Mouse (Mus musculus) neural tube, embryonic 11.5 days (tissue): Measurements from ENCODE around the gene Slc29a3. TPM values are rescaled to one million over a fixed set of nuclear protein-coding genes. Genes with fewer than 3 reads are reported as not detected.

Experiments
- ATAC-seq: fragments of 200-750 bp; cut with Nextera tagmentation; 2 replicates; pipeline ENCODE4 v1.8.0; 2017; ENCODE audit warnings: moderate number of reproducible peaks, mild to moderate bottlenecking, moderate TSS enrichment, moderate library complexity; ENCODE audit not compliant: insufficient read depth, low FRiP score, low TSS enrichment
- DNase-seq: peaks from one replicate; pipeline ENCODE4 v3.0.0-alpha.2; 2015; ENCODE audit warnings: low spot score
- H3K27ac ChIP-seq: fragments of 300-500 bp; sonication (generic); 2 replicates; pipeline ENCODE4 v1.5.1; 2014; ENCODE audit warnings: low read depth, mild to moderate bottlenecking, low read length
- H3K27me3 ChIP-seq: fragments of 300-500 bp; sonication (generic); 2 replicates; pipeline ENCODE4 v1.6.1; 2014; ENCODE audit warnings: mild to moderate bottlenecking, low read length, mixed read lengths; ENCODE audit not compliant: control insufficient read depth, insufficient read depth
- H3K36me3 ChIP-seq: fragments of 300-500 bp; sonication (generic); 2 replicates; pipeline ENCODE4 v1.6.1; 2014; ENCODE audit warnings: mild to moderate bottlenecking, low read length, moderate library complexity, mixed read lengths; ENCODE audit not compliant: control insufficient read depth, insufficient read depth
- H3K4me1 ChIP-seq: fragments of 300-500 bp; sonication (generic); 2 replicates; pipeline ENCODE4 v1.6.1; 2014; ENCODE audit warnings: low read length, mixed read lengths; ENCODE audit not compliant: control insufficient read depth, insufficient read depth
- H3K4me2 ChIP-seq: fragments of 300-500 bp; sonication (generic); 2 replicates; pipeline ENCODE4 v1.6.1; 2014; ENCODE audit warnings: low read depth, mild to moderate bottlenecking, moderate library complexity
- H3K4me3 ChIP-seq: fragments of 300-500 bp; sonication (generic); 2 replicates; pipeline ENCODE4 v1.5.1; 2014; ENCODE audit warnings: low read depth, low read length
- H3K9ac ChIP-seq: fragments of 300-500 bp; sonication (generic); 2 replicates; pipeline ENCODE4 v1.6.1; 2014; ENCODE audit warnings: mild to moderate bottlenecking, low read length
- H3K9me3 ChIP-seq: fragments of 300-500 bp; sonication (generic); 2 replicates; pipeline ENCODE4 v1.6.1; 2016; ENCODE audit warnings: low read length; ENCODE audit not compliant: control insufficient read depth
- WGBS: fragments of 180-500 bp; shearing (Covaris S2); extraction: QIAGEN DNeasy Blood & Tissue Kit; methylation state at CpG from one replicate; pipeline ENCODE4 v1.1.7; 2014; 5-methylcytosine and 5-hydroxymethylcytosine counted together
- polyA plus RNA-seq: library from polyadenylated mRNA; unstranded; fragments of >200 nt; fragmentation: Nextera tagmentation; extraction: Ambion mirVana; gene quantifications from 2 replicates; pipeline ENCODE4 v1.2.1, GENCODE M21; 2014

The Slc29a3 gene
- polyA plus RNA-seq, 1 experiment from 2014 or later = 10.4 TPM

GRCm38 (mm10) chr10:60739619-60740363, 12.8 kb downstream of the Slc29a3 start:
- Histone ChIP-seq H3K4me2 (no peak overlapping the region), H3K9me3 (no peaks in the 10 kb centered on the region), H3K36me3 (no peaks in the 10 kb centered on the region), H3K4me1 (no peaks in the 10 kb centered on the region), H3K27me3 (no peaks in the 10 kb centered on the region), H3K27ac (no peak overlapping the region), H3K9ac (no peak overlapping the region), H3K4me3 (no peak overlapping the region)
- DNase-seq (no peak), ATAC-seq (no peak)
- 86% methylated on average over 4 of the region's 4 CpGs for WGBS

GRCm38 (mm10) chr10:60737886-60738640, 14.5 kb downstream of the Slc29a3 start:
- 87% methylated on average over 8 of the region's 9 CpGs for WGBS
- Histone ChIP-seq H3K27ac (no peak overlapping the region), H3K4me3 (no peak overlapping the region), H3K4me2 (no peak overlapping the region), H3K9me3 (no peaks in the 10 kb centered on the region), H3K4me1 (no peaks in the 10 kb centered on the region), H3K9ac (no peak overlapping the region), H3K27me3 (no peaks in the 10 kb centered on the region), H3K36me3 (no peaks in the 10 kb centered on the region)
- DNase-seq = no peak
- no peak for ATAC-seq

GRCm38 (mm10) chr10:60737169-60737728, 15.3 kb downstream of the Slc29a3 start:
- Histone ChIP-seq H3K9ac (no peak overlapping the region), H3K4me1 (no peaks in the 10 kb centered on the region; the same call in 1 of the 2 replicates), H3K4me2 (no peak overlapping the region), H3K4me3 (no peak overlapping the region), H3K27ac (no peak overlapping the region), H3K27me3 (no peaks in the 10 kb centered on the region), H3K36me3 (no peaks in the 10 kb centered on the region), H3K9me3 (no peaks in the 10 kb centered on the region)
- ATAC-seq (no peak), DNase-seq (no peak)
- 73% methylated on average over 11 of the region's 11 CpGs for WGBS

DNA sequence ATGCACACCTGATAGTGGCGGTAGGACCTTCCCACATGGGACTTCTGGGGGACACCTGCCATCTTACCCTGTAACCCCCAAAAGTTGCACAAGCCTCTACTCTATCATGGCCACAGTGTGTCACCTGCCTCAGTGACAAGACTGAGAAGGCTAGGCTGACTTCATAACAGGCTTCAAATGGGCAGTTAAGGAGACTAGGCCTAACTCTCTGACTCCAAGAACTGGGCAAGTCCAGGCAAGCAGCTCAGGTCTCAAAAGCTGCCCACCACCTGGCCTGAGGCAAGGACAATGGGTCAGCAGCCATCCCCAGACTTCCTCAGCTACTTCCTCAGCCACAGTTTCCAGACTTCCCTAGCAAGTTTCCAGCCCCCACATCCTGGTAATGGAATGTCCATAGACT, 16.9 kb downstream of the Slc29a3 start:
- H3K9me3 ChIP-seq = no peaks in the 10 kb centered on the region
- no peaks in the 10 kb centered on the region; the same call in 1 of the 2 replicates for H3K4me1 ChIP-seq
- 100% methylated on average over 1 of the region's 1 CpGs for WGBS
- no peaks in the 10 kb centered on the region for H3K36me3 ChIP-seq
- no peak for ATAC-seq
- H3K4me2 ChIP-seq = no peak overlapping the region
- no peak overlapping the region for H3K9ac ChIP-seq
- H3K4me3 ChIP-seq = no peak overlapping the region
- no peak overlapping the region for H3K27ac ChIP-seq
- no peaks in the 10 kb centered on the region for H3K27me3 ChIP-seq
- no peak for DNase-seq

DNA sequence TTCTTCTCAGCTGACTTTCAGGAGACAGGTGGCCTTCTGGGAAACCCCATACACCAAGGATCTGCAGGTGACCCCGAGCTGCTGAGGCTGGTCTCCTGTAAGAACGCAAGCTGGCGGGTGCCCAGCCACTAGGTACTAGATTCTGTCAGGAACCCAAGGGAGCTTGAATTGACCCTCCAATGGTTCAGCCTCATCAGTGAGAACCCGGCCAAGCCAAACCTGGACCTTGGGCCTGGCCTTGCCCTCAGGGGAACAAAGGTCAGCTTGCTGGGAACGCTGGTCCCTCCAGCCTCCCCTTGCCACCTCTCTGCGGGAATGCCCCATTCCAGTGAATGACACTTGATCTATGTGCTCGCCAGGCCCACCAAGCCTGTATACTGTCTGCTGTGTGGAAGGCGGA, 19.1 kb downstream of the Slc29a3 start:
- 70% methylated on average over 8 of the region's 8 CpGs for WGBS
- H3K36me3 ChIP-seq = no peaks in the 10 kb centered on the region

GRCm38 (mm10) chr10:60732397-60732861, 20.2 kb downstream of the Slc29a3 start:
- no peak overlapping the region for H3K27ac ChIP-seq
- no peak overlapping the region for H3K4me2 ChIP-seq
- WGBS = 60% methylated on average over 2 of the region's 2 CpGs
- ATAC-seq = no peak
- H3K36me3 ChIP-seq = no peaks in the 10 kb centered on the region
- no peak for DNase-seq
- no peak overlapping the region for H3K4me3 ChIP-seq
- no peaks in the 10 kb centered on the region; the same call in 1 of the 2 replicates for H3K4me1 ChIP-seq
- H3K9ac ChIP-seq = no peak overlapping the region
- no peaks in the 10 kb centered on the region for H3K27me3 ChIP-seq
- no peaks in the 10 kb centered on the region for H3K9me3 ChIP-seq

More for the DNA sequence above, 19.1 kb downstream of the Slc29a3 start:
- no peak for DNase-seq
- H3K9ac ChIP-seq = no peak overlapping the region
- no peak overlapping the region for H3K4me2 ChIP-seq
- no peaks in the 10 kb centered on the region; the same call in 1 of the 2 replicates for H3K4me1 ChIP-seq
- H3K27me3 ChIP-seq = no peaks in the 10 kb centered on the region
- H3K4me3 ChIP-seq = no peak overlapping the region
- no peaks in the 10 kb centered on the region for H3K9me3 ChIP-seq
- H3K27ac ChIP-seq = no peak overlapping the region
- no peak for ATAC-seq

GRCm38 (mm10) chr10:60731742-60732141, 20.9 kb downstream of the Slc29a3 start:
- no peak for ATAC-seq
- Histone ChIP-seq H3K27me3 (no peaks in the 10 kb centered on the region), H3K36me3 (no peaks in the 10 kb centered on the region), H3K9me3 (no peaks in the 10 kb centered on the region), H3K9ac (no peak overlapping the region), H3K4me1 (no peaks in the 10 kb centered on the region; the same call in 1 of the 2 replicates), H3K4me3 (no peak overlapping the region), H3K4me2 (no peak overlapping the region), H3K27ac (no peak overlapping the region)
- WGBS = 51% methylated on average over 5 of the region's 5 CpGs
- DNase-seq = no peak

DNA sequence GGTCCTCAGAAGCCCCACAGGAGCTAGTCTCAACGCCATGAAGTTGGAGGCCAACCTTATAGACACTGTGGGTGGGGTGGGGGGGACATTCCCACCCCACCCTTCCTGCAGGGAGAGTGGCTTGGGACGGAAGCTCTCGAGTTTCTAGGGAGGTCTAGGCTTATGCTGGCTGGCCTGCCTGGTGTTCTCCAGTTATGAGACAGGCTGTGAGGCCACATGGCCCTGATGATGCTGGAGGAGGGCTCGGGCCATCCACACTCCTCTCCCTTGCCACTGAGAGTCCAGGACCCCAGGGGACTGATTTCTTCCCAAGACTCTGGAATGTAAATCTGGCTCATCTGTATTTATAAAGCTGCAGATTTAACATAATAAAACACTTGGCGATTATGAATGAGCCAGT, 25.3 kb downstream of the Slc29a3 start:
- ATAC-seq (no peak), DNase-seq (no peak)
- 36% methylated on average over 5 of the region's 5 CpGs for WGBS
- Histone ChIP-seq H3K9me3 (no peaks in the 10 kb centered on the region), H3K27ac (no peak overlapping the region), H3K27me3 (no peaks in the 10 kb centered on the region), H3K36me3 (no peaks in the 10 kb centered on the region), H3K9ac (no peak overlapping the region), H3K4me3 (no peak overlapping the region), H3K4me2 (no peak overlapping the region), H3K4me1 (no peaks in the 10 kb centered on the region; the same call in 1 of the 2 replicates)
